ENCODE assay signal across 28 mouse cellular contexts in genomic region chr13:98603799-98604198, GRCm38 (mm10). TPM values are rescaled to one million over a fixed set of nuclear protein-coding genes. Genes with fewer than 3 reads are reported as not detected.
DNase-seq lines count a peak whose midpoint lies in the region; ATAC-seq and TF ChIP-seq lines count a peak whose summit lies in the region.
"Had no signal": no experiment of that assay in that cellular context is flagged by ENCODE, and none has a peak within 500 bp of the region (broad histone marks: within the 10 kb centered on the region; RNA-seq: fewer than 3 reads in every experiment).

No protein-coding gene starts in this region.

- no peak overlapping the region for H3K27ac ChIP-seq in hindbrain, embryonic 13.5 days
- H3K27ac ChIP-seq in hindbrain, embryonic 11.5 days (ENCODE audit: low read depth, low read length) = no peak overlapping the region
- H3K27ac ChIP-seq in lung, postnatal 0 days (ENCODE audit: low read length) = no peak overlapping the region
- H3K27ac ChIP-seq in embryonic facial prominence, embryonic 14.5 days (replicated peaks; ENCODE audit: low read depth, low read length) = no peak overlapping the region
- no peak overlapping the region for H3K27ac ChIP-seq in left cerebral cortex, adult 2 months
- H3K27ac ChIP-seq: kidney, embryonic 15.5 days; midbrain, embryonic 10.5 days; stomach, postnatal 0 days had no signal

- WGBS in hindbrain, embryonic 13.5 days = 65% methylated on average over 11 of the region's 11 CpGs
- 81% methylated on average over 11 of the region's 11 CpGs for WGBS in hindbrain, embryonic 11.5 days
- 79% methylated on average over 11 of the region's 11 CpGs for WGBS in lung, postnatal 0 days
- WGBS in embryonic facial prominence, embryonic 14.5 days = 57% methylated on average over 11 of the region's 11 CpGs

- H3K4me2 ChIP-seq in hindbrain, embryonic 13.5 days = no peak overlapping the region
- no peak overlapping the region for H3K4me2 ChIP-seq in hindbrain, embryonic 11.5 days (replicated peaks; ENCODE audit: low read depth, low read length)
- H3K4me2 ChIP-seq in lung, postnatal 0 days (replicated peaks; ENCODE audit: low read depth, low read length) = no peak overlapping the region
- no peak overlapping the region for H3K4me2 ChIP-seq in embryonic facial prominence, embryonic 14.5 days (ENCODE audit: low read depth, low read length)
- H3K4me2 ChIP-seq: heart, embryonic 12.5 days; kidney, embryonic 15.5 days had no signal

- H3K36me3 ChIP-seq in hindbrain, embryonic 13.5 days = no peaks in the 10 kb centered on the region
- no peaks in the 10 kb centered on the region for H3K36me3 ChIP-seq in hindbrain, embryonic 11.5 days (ENCODE audit: control insufficient read depth, insufficient read depth, low read length)
- H3K36me3 ChIP-seq in lung, postnatal 0 days (ENCODE audit: insufficient read depth, low read length) = no peaks in the 10 kb centered on the region
- H3K36me3 ChIP-seq in embryonic facial prominence, embryonic 14.5 days (ENCODE audit: control insufficient read depth, insufficient read depth, low read length) = no peaks in the 10 kb centered on the region
- H3K36me3 ChIP-seq: heart, embryonic 12.5 days; kidney, embryonic 15.5 days; midbrain, embryonic 10.5 days had no signal

- no peaks in the 10 kb centered on the region for H3K27me3 ChIP-seq in hindbrain, embryonic 13.5 days
- H3K27me3 ChIP-seq in hindbrain, embryonic 11.5 days (ENCODE audit: control insufficient read depth, insufficient read depth, low read length) = no peaks in the 10 kb centered on the region
- H3K27me3 ChIP-seq in lung, postnatal 0 days (replicated peaks; ENCODE audit: insufficient read depth, low read length) = no peaks in the 10 kb centered on the region
- H3K27me3 ChIP-seq in embryonic facial prominence, embryonic 14.5 days (replicated peaks; ENCODE audit: control insufficient read depth, insufficient read depth, low read length) = no peaks in the 10 kb centered on the region
- H3K27me3 ChIP-seq: heart, embryonic 12.5 days; kidney, embryonic 15.5 days had no signal

- no peak for TF ChIP-seq EP300 in lung, postnatal 0 days (IDR thresholded peaks at IDR 0.05)

- H3K9me3 ChIP-seq in hindbrain, embryonic 13.5 days = no peaks in the 10 kb centered on the region
- no peaks in the 10 kb centered on the region for H3K9me3 ChIP-seq in hindbrain, embryonic 11.5 days (ENCODE audit: control insufficient read depth, low read length)
- no peaks in the 10 kb centered on the region for H3K9me3 ChIP-seq in lung, postnatal 0 days (ENCODE audit: low read length)
- 0 out of 2 replicates have a peak, but pooled peaks cover 7% of the 10 kb centered on the region for H3K9me3 ChIP-seq in embryonic facial prominence, embryonic 14.5 days (ENCODE audit: control insufficient read depth, low read length)
- H3K9me3 ChIP-seq: kidney, embryonic 15.5 days; midbrain, embryonic 10.5 days had no signal

- intact Hi-C loops in left cerebral cortex, adult 2 months (cut with DNase I) = no loop called here

- 0 out of 2 replicates have a peak, but pooled peaks cover 5% of the 10 kb centered on the region for H3K4me1 ChIP-seq in hindbrain, embryonic 13.5 days (replicated peaks)
- H3K4me1 ChIP-seq in hindbrain, embryonic 11.5 days (replicated peaks; ENCODE audit: control insufficient read depth, insufficient read depth, low read length) = no peaks in the 10 kb centered on the region
- H3K4me1 ChIP-seq in lung, postnatal 0 days (ENCODE audit: insufficient read depth, low read depth, low read length) = no peaks in the 10 kb centered on the region; the same call in 1 of the 2 replicates
- H3K4me1 ChIP-seq in embryonic facial prominence, embryonic 14.5 days (ENCODE audit: control insufficient read depth, insufficient read depth, low read length) = 0 out of 2 replicates have a peak, but pooled peaks cover 5% of the 10 kb centered on the region
- H3K4me1 ChIP-seq: heart, embryonic 12.5 days had no signal

- peak; percentile 69; the same call in 1 of the 2 replicates for ATAC-seq in hindbrain, embryonic 13.5 days (ENCODE audit: low FRiP score)
- no peak for ATAC-seq in hindbrain, embryonic 11.5 days (ENCODE audit: low FRiP score)
- ATAC-seq in lung, postnatal 0 days = peak; percentile 48
- ATAC-seq in embryonic facial prominence, embryonic 14.5 days (ENCODE audit: low read depth) = peak; percentile 71
- ATAC-seq: CD4-positive, CD25-positive, alpha-beta regulatory T cell, adult 4 months; forebrain, postnatal 0 days; midbrain, embryonic 16.5 days had no signal

- TF ChIP-seq CTCF in lung, postnatal 0 days (IDR thresholded peaks at IDR 0.05) = no peak
- TF ChIP-seq CTCF in left cerebral cortex, adult 2 months (IDR thresholded peaks at IDR 0.05) = no peak

- no peak overlapping the region for H3K4me3 ChIP-seq in hindbrain, embryonic 13.5 days
- no peak overlapping the region for H3K4me3 ChIP-seq in hindbrain, embryonic 11.5 days (ENCODE audit: low read depth, low read length)
- H3K4me3 ChIP-seq in lung, postnatal 0 days (ENCODE audit: low read depth, low read length) = no peak overlapping the region
- no peak overlapping the region for H3K4me3 ChIP-seq in embryonic facial prominence, embryonic 14.5 days (ENCODE audit: low read depth, low read length)
- H3K4me3 ChIP-seq in left cerebral cortex, adult 2 months = no peak overlapping the region
- H3K4me3 ChIP-seq: heart, embryonic 12.5 days; kidney, embryonic 15.5 days; midbrain, embryonic 10.5 days; myocyte had no signal

- H3K9ac ChIP-seq in hindbrain, embryonic 13.5 days = no peak overlapping the region
- no peak overlapping the region for H3K9ac ChIP-seq in hindbrain, embryonic 11.5 days (ENCODE audit: low read depth, low read length)
- no peak overlapping the region for H3K9ac ChIP-seq in lung, postnatal 0 days (replicated peaks; ENCODE audit: low read depth)
- no peak overlapping the region for H3K9ac ChIP-seq in embryonic facial prominence, embryonic 14.5 days (ENCODE audit: low read depth, low read length)
- H3K9ac ChIP-seq: forebrain, postnatal 0 days; heart, embryonic 12.5 days; kidney, embryonic 15.5 days had no signal

- DNase-seq in hindbrain, embryonic 11.5 days (ENCODE audit: low spot score) = no peak
- DNase-seq in lung, postnatal 0 days (ENCODE audit: low spot score) = no peak
- no peak for DNase-seq in lung, postnatal 25 days (ENCODE audit: low spot score)
- DNase-seq in embryonic facial prominence, embryonic 14.5 days (ENCODE audit: low spot score) = peak; percentile 68
- no peak for DNase-seq in left cerebral cortex, adult 2 months (ENCODE audit: extremely low spot score in 1 of 2, low spot score in 2 of 2)
- DNase-seq in cerebellum, adult 9-10 months = no peak
- DNase-seq: adrenal gland, postnatal 25 days; cerebellum, adult 9-11 months; forebrain, postnatal 0 days; gastrocnemius, postnatal 14 days; heart, adult 11 months; heart, postnatal 10 days; kidney, adult 11 months; kidney, postnatal 4 days; right cerebral cortex, postnatal 14 days had no signal

RNA-seq across cellular contexts. Expression of gene Tmem174, which starts 33.4 kb away (rescaled TPM):
- polyA plus RNA-seq in hindbrain, embryonic 13.5 days (2015; fragmentation: Nextera tagmentation; extraction: Ambion mirVana) = not detected in 2 replicates
- polyA plus RNA-seq in hindbrain, embryonic 11.5 days (2014; fragmentation: Nextera tagmentation; extraction: Ambion mirVana) = not detected in 2 replicates
- 0.05 TPM in 1 of 2 replicates, not detected in the other for polyA plus RNA-seq in lung, postnatal 0 days (2015; fragmentation: Nextera tagmentation; extraction: Ambion mirVana)
- not detected in 2 replicates for polyA plus RNA-seq in embryonic facial prominence, embryonic 14.5 days (2014; fragmentation: Nextera tagmentation; extraction: Ambion mirVana)
- under 1 TPM in 1 of 2 experiments, not detected in 1; 0.14 TPM for total RNA-seq in left cerebral cortex, adult 2 months (2021)
- total RNA-seq: adrenal gland, postnatal 25 days; common myeloid progenitor, adult 5-6 weeks; gastrocnemius, postnatal 14 days; heart, postnatal 10 days; left cerebral cortex, postnatal 36 days; liver, adult 2 months had no signal
- polyA plus RNA-seq: CD4-positive, CD25-positive, alpha-beta regulatory T cell, adult 4 months; forebrain, postnatal 0 days; heart, embryonic 12.5 days; liver, adult 2 months; liver, embryonic 16.5 days; midbrain, embryonic 16.5 days; myocyte; stomach, postnatal 0 days; thymus, postnatal 0 days had no signal
